Mouse (Mus musculus) neural tube, embryonic 12.5 days (tissue): ENCODE measurements around the gene Dgki. TPM values are rescaled to one million over a fixed set of nuclear protein-coding genes. Genes with fewer than 3 reads are reported as not detected.

Experiments
- ATAC-seq: fragments of 200-750 bp; cut with Nextera tagmentation; 2 replicates; pipeline ENCODE4 v1.8.0; 2017; ENCODE audit warnings: low read depth, mild to moderate bottlenecking, moderate TSS enrichment, moderate library complexity; ENCODE audit not compliant: low FRiP score
- H3K27ac ChIP-seq: fragments of 300-500 bp; sonication (generic); 2 replicates; pipeline ENCODE4 v1.5.1; 2016
- H3K27me3 ChIP-seq: fragments of 300-500 bp; sonication (generic); replicated peaks from 2 replicates; pipeline ENCODE4 v1.6.1; 2016; ENCODE audit warnings: mild to moderate bottlenecking
- H3K36me3 ChIP-seq: fragments of 300-500 bp; sonication (generic); 2 replicates; pipeline ENCODE4 v1.6.1; 2016; ENCODE audit warnings: mild to moderate bottlenecking
- H3K4me1 ChIP-seq: fragments of 300-500 bp; sonication (generic); 2 replicates; pipeline ENCODE4 v1.6.1; 2016
- H3K4me2 ChIP-seq: fragments of 300-500 bp; sonication (generic); replicated peaks from 2 replicates; pipeline ENCODE4 v1.6.1; 2016; ENCODE audit warnings: mild to moderate bottlenecking
- H3K4me3 ChIP-seq: fragments of 300-500 bp; sonication (generic); 2 replicates; pipeline ENCODE4 v1.5.1; 2016
- H3K9ac ChIP-seq: fragments of 300-500 bp; sonication (generic); 2 replicates; pipeline ENCODE4 v1.6.1; 2016; ENCODE audit warnings: mild to moderate bottlenecking
- H3K9me3 ChIP-seq: fragments of 300-500 bp; sonication (generic); 2 replicates; pipeline ENCODE4 v1.6.1; 2016; ENCODE audit warnings: mild to moderate bottlenecking
- WGBS: fragments of 180-500 bp; shearing (Covaris S2); methylation state at CpG from one replicate; pipeline ENCODE4 v1.1.7; 2016; 5-methylcytosine and 5-hydroxymethylcytosine counted together
- polyA plus RNA-seq: library from polyadenylated mRNA; unstranded; fragments of >200 nt; fragmentation: Nextera tagmentation; extraction: Ambion mirVana; gene quantifications from 2 replicates; pipeline ENCODE4 v1.2.1, GENCODE M21; 2016

The Dgki gene
- polyA plus RNA-seq, 1 experiment from 2014 or later, result 4.9 TPM

GRCm38 (mm10) chr6:36841701-36842100 lies 458.3 kb downstream of the Dgki start:
- Histone ChIP-seq H3K27me3 (no peaks in the 10 kb centered on the region), H3K9me3 (no peaks in the 10 kb centered on the region), H3K4me3 (no peak overlapping the region), H3K27ac (no peak overlapping the region), H3K4me1 (no peaks in the 10 kb centered on the region), H3K36me3 (no peaks in the 10 kb centered on the region), H3K4me2 (no peak overlapping the region), H3K9ac (no peak overlapping the region)
- 74% methylated on average over 3 of the region's 3 CpGs for WGBS
- no peak for ATAC-seq

- no peak overlapping the region for H3K4me3 ChIP-seq
- no peaks in the 10 kb centered on the region for H3K9me3 ChIP-seq
- no peak overlapping the region for H3K27ac ChIP-seq
- H3K4me2 ChIP-seq, result no peak overlapping the region
- H3K27me3 ChIP-seq, result no peaks in the 10 kb centered on the region
- no peaks in the 10 kb centered on the region for H3K4me1 ChIP-seq
- H3K36me3 ChIP-seq, result no peaks in the 10 kb centered on the region
- no peak for ATAC-seq
- H3K9ac ChIP-seq, result no peak overlapping the region
Observed at GRCm38 (mm10) chr6:36841174-36841573, 458.8 kb downstream of the Dgki start.

- H3K36me3 ChIP-seq, result no peaks in the 10 kb centered on the region
- no peak overlapping the region for H3K4me3 ChIP-seq
- H3K9me3 ChIP-seq, result no peaks in the 10 kb centered on the region
- no peak overlapping the region for H3K4me2 ChIP-seq
- ATAC-seq, result no peak
- 93% methylated on average over 1 of the region's 1 CpGs for WGBS
- H3K27me3 ChIP-seq, result no peaks in the 10 kb centered on the region
- H3K27ac ChIP-seq, result no peak overlapping the region
- H3K4me1 ChIP-seq, result no peaks in the 10 kb centered on the region
- no peak overlapping the region for H3K9ac ChIP-seq
Observed at GRCm38 (mm10) chr6:36838747-36839146, 461.2 kb downstream of the Dgki start.

- Histone ChIP-seq H3K4me2 (no peak overlapping the region), H3K27ac (no peak overlapping the region), H3K36me3 (no peaks in the 10 kb centered on the region), H3K4me3 (no peak overlapping the region), H3K9ac (no peak overlapping the region), H3K4me1 (no peaks in the 10 kb centered on the region), H3K27me3 (no peaks in the 10 kb centered on the region), H3K9me3 (no peaks in the 10 kb centered on the region)
- 81% methylated on average over 3 of the region's 3 CpGs for WGBS
- no peak for ATAC-seq
Observed at GRCm38 (mm10) chr6:36835351-36835750, 464.6 kb downstream of the Dgki start.

DNA sequence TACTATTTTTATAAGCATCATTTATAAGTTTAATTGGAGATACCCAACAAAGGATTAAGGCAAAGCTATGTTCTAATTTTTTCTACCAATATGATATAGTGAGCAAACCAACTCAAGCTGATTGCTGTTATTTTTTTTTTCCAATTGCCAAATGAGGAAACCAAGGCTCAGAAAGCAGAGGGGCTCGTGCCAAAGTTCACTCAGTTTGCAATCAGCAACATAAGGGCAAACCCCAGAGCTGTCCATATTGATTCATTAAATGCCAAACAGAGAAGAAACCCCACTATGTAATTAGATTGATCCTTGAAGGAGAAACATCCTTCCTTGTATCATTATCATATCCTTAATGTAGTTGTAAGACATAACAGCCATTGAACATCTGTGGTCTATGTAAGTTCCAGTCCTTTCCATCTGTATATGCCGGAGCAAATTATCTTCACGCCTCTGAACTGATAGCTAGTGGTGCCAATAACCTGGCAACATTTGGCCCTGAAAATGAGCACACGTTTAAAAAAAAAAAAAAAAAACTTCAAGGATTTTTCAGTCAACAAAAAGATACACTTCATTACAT lies 465.2 kb downstream of the Dgki start:
- no peaks in the 10 kb centered on the region for H3K36me3 ChIP-seq
- H3K9ac ChIP-seq, result no peak overlapping the region
- no peak overlapping the region for H3K4me2 ChIP-seq
- H3K9me3 ChIP-seq, result no peaks in the 10 kb centered on the region
- no peaks in the 10 kb centered on the region for H3K4me1 ChIP-seq
- no peak for ATAC-seq
- no peak overlapping the region for H3K27ac ChIP-seq
- WGBS, result 87% methylated on average over 4 of the region's 4 CpGs
- H3K4me3 ChIP-seq, result no peak overlapping the region
- H3K27me3 ChIP-seq, result no peaks in the 10 kb centered on the region

- WGBS, result 77% methylated on average over 4 of the region's 4 CpGs
- Histone ChIP-seq H3K36me3 (no peaks in the 10 kb centered on the region), H3K9me3 (no peaks in the 10 kb centered on the region), H3K9ac (no peak overlapping the region), H3K27me3 (no peaks in the 10 kb centered on the region), H3K4me1 (no peaks in the 10 kb centered on the region), H3K4me3 (no peak overlapping the region), H3K27ac (no peak overlapping the region), H3K4me2 (no peak overlapping the region)
- no peak for ATAC-seq
Observed at GRCm38 (mm10) chr6:36832681-36833080, 467.3 kb downstream of the Dgki start.

- ATAC-seq, result no peak
- Histone ChIP-seq H3K36me3 (no peaks in the 10 kb centered on the region), H3K27ac (no peak overlapping the region), H3K4me1 (no peaks in the 10 kb centered on the region), H3K4me3 (no peak overlapping the region), H3K9me3 (no peaks in the 10 kb centered on the region), H3K4me2 (no peak overlapping the region), H3K27me3 (no peaks in the 10 kb centered on the region), H3K9ac (no peak overlapping the region)
- WGBS, result 77% methylated on average over 2 of the region's 2 CpGs
Observed at GRCm38 (mm10) chr6:36832207-36832606, 467.8 kb downstream of the Dgki start.

DNA sequence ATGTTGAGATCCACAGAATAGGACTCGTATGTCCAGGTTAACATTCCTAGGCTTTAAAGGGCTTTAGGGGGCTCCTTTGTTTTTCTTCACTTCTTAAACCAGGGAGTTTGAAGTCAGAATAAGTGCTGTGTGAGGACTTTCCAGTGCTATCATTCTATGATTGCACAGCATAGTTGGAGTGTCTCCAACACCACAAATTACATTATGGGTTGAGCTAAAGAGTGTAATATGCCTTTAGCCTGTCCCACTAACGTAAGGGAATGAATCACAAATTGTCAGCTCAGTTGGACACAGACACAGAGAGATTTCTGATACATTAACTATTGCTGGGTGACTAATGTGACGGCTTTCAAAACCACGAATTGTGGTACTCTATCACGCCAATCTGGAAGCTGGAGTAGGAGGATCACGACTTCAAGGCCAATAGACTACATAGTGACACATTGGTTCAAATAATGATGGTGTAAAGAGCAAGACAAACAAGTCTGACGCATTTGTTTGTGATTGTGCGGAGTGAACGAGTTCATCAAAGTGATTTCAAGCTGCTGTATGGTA lies 469.5 kb downstream of the Dgki start:
- no peaks in the 10 kb centered on the region for H3K9me3 ChIP-seq
- H3K36me3 ChIP-seq, result no peaks in the 10 kb centered on the region
- ATAC-seq, result no peak
- H3K27me3 ChIP-seq, result no peaks in the 10 kb centered on the region
- H3K4me2 ChIP-seq, result no peak overlapping the region
- H3K4me3 ChIP-seq, result no peak overlapping the region
- H3K9ac ChIP-seq, result no peak overlapping the region
- 86% methylated on average over 9 of the region's 9 CpGs for WGBS
- no peaks in the 10 kb centered on the region for H3K4me1 ChIP-seq
- no peak overlapping the region for H3K27ac ChIP-seq

GRCm38 (mm10) chr6:36819784-36820050 lies 480.3 kb downstream of the Dgki start:
- Histone ChIP-seq H3K4me1 (peaks cover 8% of the 10 kb centered on the region; the same call in 1 of the 2 replicates), H3K27me3 (no peaks in the 10 kb centered on the region), H3K27ac (no peak overlapping the region), H3K4me2 (no peak overlapping the region), H3K36me3 (no peaks in the 10 kb centered on the region), H3K4me3 (no peak overlapping the region), H3K9me3 (no peaks in the 10 kb centered on the region), H3K9ac (no peak overlapping the region)
- no peak for ATAC-seq

- Histone ChIP-seq H3K4me1 (peaks cover 8% of the 10 kb centered on the region; the same call in 1 of the 2 replicates), H3K4me3 (no peak overlapping the region), H3K9me3 (no peaks in the 10 kb centered on the region), H3K36me3 (no peaks in the 10 kb centered on the region), H3K4me2 (no peak overlapping the region), H3K9ac (no peak overlapping the region), H3K27ac (no peak overlapping the region), H3K27me3 (no peaks in the 10 kb centered on the region)
- ATAC-seq, result peak; percentile 95
- 45% methylated on average over 8 of the region's 8 CpGs for WGBS
Observed at GRCm38 (mm10) chr6:36819019-36819783, 480.8 kb downstream of the Dgki start.

- Histone ChIP-seq H3K4me2 (no peak overlapping the region), H3K4me3 (no peak overlapping the region), H3K27ac (no peak overlapping the region), H3K9ac (no peak overlapping the region), H3K9me3 (no peaks in the 10 kb centered on the region), H3K4me1 (peaks cover 8% of the 10 kb centered on the region; the same call in 1 of the 2 replicates), H3K36me3 (no peaks in the 10 kb centered on the region), H3K27me3 (no peaks in the 10 kb centered on the region)
- 59% methylated on average over 4 of the region's 4 CpGs for WGBS
- ATAC-seq, result peak; percentile 29; the same call in 1 of the 2 replicates
Observed at GRCm38 (mm10) chr6:36818281-36819018, 481.5 kb downstream of the Dgki start.

DNA sequence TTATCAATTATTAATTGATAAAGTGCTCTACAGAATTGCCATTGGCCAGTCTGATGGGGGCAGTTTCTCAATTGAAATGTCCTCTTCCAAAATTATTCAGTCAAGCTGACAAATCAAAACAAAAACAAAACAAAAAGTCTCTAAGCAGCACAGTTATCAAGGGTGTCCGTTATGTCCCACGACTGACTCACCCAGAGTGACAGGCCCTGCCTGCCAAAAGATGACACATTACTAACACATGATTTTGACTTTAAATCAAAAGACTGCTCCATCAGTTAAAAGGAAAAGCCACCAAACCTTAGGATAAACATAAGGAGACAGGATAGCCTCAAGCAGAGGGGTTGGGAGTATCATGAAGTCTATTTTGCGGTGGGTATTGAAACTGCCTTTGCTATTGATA lies 483.3 kb downstream of the Dgki start:
- H3K27ac ChIP-seq, result no peak overlapping the region
- no peaks in the 10 kb centered on the region for H3K27me3 ChIP-seq
- H3K4me1 ChIP-seq, result peaks cover 8% of the 10 kb centered on the region; the same call in 1 of the 2 replicates
- no peak for ATAC-seq
- no peaks in the 10 kb centered on the region for H3K9me3 ChIP-seq
- no peak overlapping the region for H3K4me3 ChIP-seq
- no peak overlapping the region for H3K4me2 ChIP-seq
- H3K36me3 ChIP-seq, result no peaks in the 10 kb centered on the region
- WGBS, result 94% methylated on average over 3 of the region's 3 CpGs
- no peak overlapping the region for H3K9ac ChIP-seq
